Mouse (Mus musculus) ES-E14 (cell line): ENCODE results near the gene Cx3cr1.

Experiments
- CHD2 ChIP-seq: IDR thresholded peaks from 2 replicates; pipeline ENCODE4 v1.6.1; 2014; ENCODE audit warnings: mild to moderate bottlenecking, low read depth, low read length, inconsistent platforms
- HCFC1 ChIP-seq: IDR thresholded peaks from 2 replicates; pipeline ENCODE4 v1.6.1; 2012; ENCODE audit warnings: low read length, inconsistent platforms, borderline replicate concordance; ENCODE audit not compliant: insufficient read depth
- MAFK ChIP-seq: IDR thresholded peaks from 2 replicates; pipeline ENCODE4 v1.6.1; 2014; ENCODE audit warnings: mild to moderate bottlenecking, low read depth, low read length, inconsistent platforms; ENCODE audit not compliant: insufficient read depth
- ZC3H11A ChIP-seq: IDR thresholded peaks from 2 replicates; pipeline ENCODE4 v1.6.1; 2012; ENCODE audit warnings: low read depth, mild to moderate bottlenecking, inconsistent platforms, low read length, borderline replicate concordance
- ZNF384 ChIP-seq: IDR thresholded peaks from 2 replicates; pipeline ENCODE4 v1.6.1; 2012; ENCODE audit warnings: low read depth, low read length, inconsistent platforms

GRCm38 (mm10) chr9:120032710-120033109, 37.0 kb downstream of the Cx3cr1 start:
- TF ChIP-seq ZNF384 (no peak), CHD2 (no peak), MAFK (no peak), HCFC1 (no peak), ZC3H11A (no peak)
